Mouse (Mus musculus): ENCODE measurements at regions not wholly inside any gene's neighbourhood (a gene's known extent, or its start where the extent isn't known, plus 50 kb on each side); places are given as distances from the start of the nearest gene placed in this dataset.

DNA sequence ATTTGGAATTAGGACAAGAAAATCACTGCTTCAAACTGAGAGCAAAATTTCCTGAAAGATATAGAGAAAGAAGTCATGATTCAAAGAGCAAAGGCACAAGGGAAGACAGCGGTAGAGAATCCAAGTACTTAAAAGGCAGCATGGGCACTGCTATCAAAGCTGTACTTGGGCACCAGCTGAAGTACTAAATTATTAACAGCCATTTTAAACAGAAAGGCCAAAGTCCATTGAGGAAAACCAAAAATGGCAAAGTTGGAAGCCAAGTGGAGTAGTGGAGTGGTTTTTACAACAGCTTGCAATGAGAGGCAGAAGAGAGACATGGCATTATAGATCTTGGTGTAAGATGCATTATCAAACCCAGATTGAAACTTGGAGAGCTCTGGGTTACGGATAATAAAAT, 291.8 kb upstream of the Mpdz start:
- Histone ChIP-seq H3K36me3 (no peaks in the 10 kb centered on the region), H3K4me1 (no peaks in the 10 kb centered on the region), H3K27me3 (no peaks in the 10 kb centered on the region), H3K9me3 (no peaks in the 10 kb centered on the region), H3K4me3 (no peak overlapping the region), H3K27ac (no peak overlapping the region), H3K9ac (no peak overlapping the region), H3K4me2 (no peak overlapping the region)
- ATAC-seq (ENCODE audit: insufficient number of reproducible peaks, insufficient read depth, low FRiP score, low TSS enrichment, low read depth): no peak
- WGBS: 94% methylated on average over 2 of the region's 2 CpGs

GRCm38 (mm10) chr4:81730386-81730785, 287.8 kb upstream of the Mpdz start:
- no peaks in the 10 kb centered on the region for H3K9me3 ChIP-seq
- no peak overlapping the region for H3K4me3 ChIP-seq
- no peak overlapping the region for H3K9ac ChIP-seq
- no peaks in the 10 kb centered on the region for H3K27me3 ChIP-seq
- no peak overlapping the region for H3K27ac ChIP-seq
- 80% methylated on average over 2 of the region's 2 CpGs for WGBS
- ATAC-seq (ENCODE audit: insufficient number of reproducible peaks, insufficient read depth, low FRiP score, low TSS enrichment, low read depth): no peak
- no peak overlapping the region for H3K4me2 ChIP-seq
- no peaks in the 10 kb centered on the region for H3K36me3 ChIP-seq
- peaks cover 3% of the 10 kb centered on the region; the same call in 1 of the 2 replicates for H3K4me1 ChIP-seq

DNA sequence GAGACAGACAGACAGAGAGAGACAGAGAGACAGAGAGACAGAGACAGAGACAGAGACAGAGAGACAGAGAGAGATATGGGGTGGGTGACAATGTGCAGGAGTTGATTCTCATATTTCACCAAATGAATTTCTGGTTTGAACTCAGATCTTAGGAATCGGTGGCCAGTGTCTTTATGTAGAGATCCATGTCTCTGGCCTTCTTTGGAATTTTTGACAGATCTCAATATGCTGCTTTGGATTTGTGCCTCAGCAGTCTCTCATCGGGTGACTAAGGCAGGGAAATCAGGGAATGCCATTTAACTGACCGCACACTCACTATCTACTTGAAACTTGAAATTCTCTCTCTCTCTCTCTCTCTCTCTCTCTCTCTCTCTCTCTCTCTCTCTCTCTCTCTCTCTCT, 286.3 kb upstream of the Mpdz start:
- Histone ChIP-seq H3K4me3 (no peak overlapping the region), H3K27ac (no peak overlapping the region), H3K4me2 (no peak overlapping the region), H3K4me1 (peaks cover 3% of the 10 kb centered on the region; the same call in 1 of the 2 replicates), H3K9me3 (no peaks in the 10 kb centered on the region), H3K9ac (no peak overlapping the region), H3K27me3 (no peaks in the 10 kb centered on the region), H3K36me3 (no peaks in the 10 kb centered on the region)
- WGBS: 62% methylated on average over 3 of the region's 3 CpGs
- ATAC-seq (ENCODE audit: insufficient number of reproducible peaks, insufficient read depth, low FRiP score, low TSS enrichment, low read depth): no peak

DNA sequence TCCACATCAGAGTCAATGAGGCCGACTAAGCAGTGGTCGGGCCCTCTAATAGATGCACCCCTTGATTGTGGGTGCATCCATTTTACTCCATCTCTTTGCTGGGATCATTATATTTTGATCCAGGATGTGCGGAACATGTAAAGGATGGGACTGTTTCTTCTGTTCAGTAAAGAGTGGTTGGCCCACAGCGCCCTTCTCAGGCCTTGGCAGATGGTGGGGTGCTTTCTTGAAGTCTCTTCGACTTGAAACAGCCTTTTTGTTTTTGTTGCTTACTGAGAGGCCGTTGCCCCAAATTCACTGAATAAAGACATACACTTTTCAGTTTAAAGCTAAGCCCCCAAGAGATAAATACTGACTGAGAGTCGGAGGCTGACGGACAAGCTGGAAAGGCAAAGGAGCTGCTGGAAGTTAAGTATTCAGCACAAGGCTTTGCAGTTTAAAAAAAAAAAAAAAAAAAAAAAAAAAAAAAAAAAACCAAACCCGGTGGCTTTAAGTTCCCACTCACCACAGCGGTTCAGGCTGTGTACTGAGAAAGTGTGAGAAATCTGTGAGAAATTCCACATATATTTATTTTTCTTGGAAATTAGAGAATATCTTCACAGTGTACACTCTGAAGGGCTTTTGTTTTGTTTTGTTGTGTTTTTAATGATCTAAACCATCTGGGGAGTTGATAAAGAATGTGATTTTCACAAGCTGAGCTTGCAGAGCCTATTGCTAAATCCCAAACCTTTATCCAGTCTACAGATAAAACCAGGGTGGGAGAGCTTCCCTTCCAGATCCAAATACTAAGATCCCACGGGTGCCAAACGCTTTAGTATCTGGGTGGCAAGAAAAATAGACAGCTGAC, 285.3 kb upstream of the Mpdz start:
- no peak overlapping the region for H3K27ac ChIP-seq
- H3K4me1 ChIP-seq: peaks cover 3% of the 10 kb centered on the region; the same call in 1 of the 2 replicates
- H3K9ac ChIP-seq: no peak overlapping the region
- no peak overlapping the region for H3K4me3 ChIP-seq
- H3K36me3 ChIP-seq: no peaks in the 10 kb centered on the region
- no peaks in the 10 kb centered on the region for H3K9me3 ChIP-seq
- WGBS: 48% methylated on average over 12 of the region's 12 CpGs
- H3K4me2 ChIP-seq: no peak overlapping the region
- ATAC-seq (ENCODE audit: insufficient number of reproducible peaks, insufficient read depth, low FRiP score, low TSS enrichment, low read depth): no peak
- H3K27me3 ChIP-seq: no peaks in the 10 kb centered on the region

DNA sequence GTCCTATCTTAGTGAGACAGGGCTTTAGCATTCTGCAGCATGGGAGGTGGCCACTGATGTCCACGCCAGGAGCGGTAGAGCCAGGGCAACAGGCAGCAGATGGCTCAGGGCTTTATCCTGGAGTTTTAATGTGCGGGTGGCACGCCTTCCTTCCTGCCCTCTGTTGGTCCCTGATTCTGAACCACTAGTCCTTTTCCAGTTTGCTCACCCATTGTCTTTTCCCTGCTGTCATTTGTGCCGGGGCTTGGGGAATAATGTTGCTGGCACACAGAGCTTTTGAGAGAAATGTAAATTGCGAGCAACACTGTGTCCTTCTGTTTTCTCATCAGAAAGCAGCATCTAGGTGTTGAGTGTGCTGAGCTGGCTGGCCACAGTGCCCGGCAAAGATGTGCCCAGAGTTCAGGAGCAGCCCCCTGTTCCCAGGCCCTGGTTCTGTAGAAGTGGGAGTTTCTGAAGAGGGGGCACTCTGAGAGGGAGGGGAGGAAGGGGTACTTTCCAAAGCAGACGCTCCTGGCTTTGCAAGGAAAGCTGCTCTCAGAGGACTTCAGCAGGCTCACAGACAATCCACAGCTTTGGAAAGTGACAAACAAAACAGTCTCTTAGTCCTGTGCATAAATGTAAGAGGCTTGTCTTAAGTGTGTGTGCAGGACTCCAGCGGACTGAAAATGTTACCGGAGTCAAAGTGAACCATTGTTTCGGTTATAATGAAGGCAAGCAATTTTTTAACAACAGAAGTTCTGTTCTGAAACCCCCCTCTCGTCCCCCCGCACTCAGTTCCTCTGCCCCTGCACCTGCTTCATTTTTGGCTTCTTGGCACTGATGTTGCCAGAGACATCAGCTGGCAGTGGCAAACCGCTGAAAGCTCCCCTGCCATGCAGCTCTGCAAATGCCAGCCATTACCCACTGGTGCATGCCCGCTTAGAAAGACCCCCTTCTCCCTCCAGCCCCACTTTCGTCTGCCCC, 284.4 kb upstream of the Mpdz start:
- H3K4me1 ChIP-seq: peaks cover 3% of the 10 kb centered on the region; the same call in 1 of the 2 replicates
- WGBS: 65% methylated on average over 16 of the region's 16 CpGs
- H3K36me3 ChIP-seq: no peaks in the 10 kb centered on the region
- no peak overlapping the region for H3K27ac ChIP-seq
- no peak for ATAC-seq (ENCODE audit: insufficient number of reproducible peaks, insufficient read depth, low FRiP score, low TSS enrichment, low read depth)
- H3K27me3 ChIP-seq: no peaks in the 10 kb centered on the region
- H3K4me2 ChIP-seq: no peak overlapping the region
- H3K9me3 ChIP-seq: no peaks in the 10 kb centered on the region
- no peak overlapping the region for H3K4me3 ChIP-seq
- no peak overlapping the region for H3K9ac ChIP-seq

GRCm38 (mm10) chr4:81724751-81725150, 282.1 kb upstream of the Mpdz start:
- 97% methylated on average over 2 of the region's 2 CpGs for WGBS
- peaks cover 3% of the 10 kb centered on the region; the same call in 1 of the 2 replicates for H3K4me1 ChIP-seq
- H3K27me3 ChIP-seq: no peaks in the 10 kb centered on the region
- H3K9ac ChIP-seq: no peak overlapping the region
- no peaks in the 10 kb centered on the region for H3K9me3 ChIP-seq
- no peak overlapping the region for H3K4me2 ChIP-seq
- no peak for ATAC-seq (ENCODE audit: insufficient number of reproducible peaks, insufficient read depth, low FRiP score, low TSS enrichment, low read depth)
- no peaks in the 10 kb centered on the region for H3K36me3 ChIP-seq
- no peak overlapping the region for H3K27ac ChIP-seq
- H3K4me3 ChIP-seq: no peak overlapping the region

- H3K27me3 ChIP-seq: no peaks in the 10 kb centered on the region
- no peak overlapping the region for H3K27ac ChIP-seq
- 58% methylated on average over 1 of the region's 1 CpGs for WGBS
- no peaks in the 10 kb centered on the region for H3K36me3 ChIP-seq
- H3K4me2 ChIP-seq: no peak overlapping the region
- H3K4me3 ChIP-seq: no peak overlapping the region
- no peak for ATAC-seq (ENCODE audit: insufficient number of reproducible peaks, insufficient read depth, low FRiP score, low TSS enrichment, low read depth)
- 0 out of 2 replicates have a peak, but pooled peaks cover 5% of the 10 kb centered on the region for H3K4me1 ChIP-seq
- H3K9me3 ChIP-seq: no peaks in the 10 kb centered on the region
- no peak overlapping the region for H3K9ac ChIP-seq
Observed at GRCm38 (mm10) chr4:81712378-81712777, 269.8 kb upstream of the Mpdz start.

GRCm38 (mm10) chr4:81695182-81695581, 252.6 kb upstream of the Mpdz start:
- H3K9ac ChIP-seq: no peak overlapping the region
- no peaks in the 10 kb centered on the region for H3K9me3 ChIP-seq
- no peaks in the 10 kb centered on the region for H3K27me3 ChIP-seq
- no peak overlapping the region for H3K4me3 ChIP-seq
- ATAC-seq (ENCODE audit: insufficient number of reproducible peaks, insufficient read depth, low FRiP score, low TSS enrichment, low read depth): no peak
- no peak overlapping the region for H3K27ac ChIP-seq
- no peaks in the 10 kb centered on the region for H3K36me3 ChIP-seq
- no peaks in the 10 kb centered on the region for H3K4me1 ChIP-seq
- no peak overlapping the region for H3K4me2 ChIP-seq

DNA sequence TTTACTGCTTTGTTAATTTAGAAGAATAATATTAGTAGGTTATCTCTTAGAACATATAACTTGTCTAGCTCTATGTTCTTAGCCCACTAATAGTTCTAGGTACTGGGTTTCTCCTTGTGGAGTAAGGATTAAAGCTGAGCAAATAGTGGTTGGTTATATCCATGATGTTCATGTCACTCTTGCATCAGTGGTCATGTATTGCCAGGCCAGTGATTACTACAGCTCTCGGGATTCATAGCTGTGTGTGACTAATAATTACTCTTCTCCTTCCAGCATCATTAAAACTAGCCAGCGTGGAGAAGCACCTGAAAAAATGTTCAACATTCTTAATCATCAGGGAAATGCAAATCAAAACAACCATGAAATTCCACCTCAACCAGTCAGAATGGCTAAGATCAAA, 234.6 kb upstream of the Mpdz start:
- Histone ChIP-seq H3K27me3 (no peaks in the 10 kb centered on the region), H3K4me1 (no peaks in the 10 kb centered on the region), H3K4me2 (no peak overlapping the region), H3K9me3 (no peaks in the 10 kb centered on the region), H3K36me3 (no peaks in the 10 kb centered on the region), H3K9ac (no peak overlapping the region), H3K4me3 (no peak overlapping the region), H3K27ac (no peak overlapping the region)
- no peak for ATAC-seq (ENCODE audit: insufficient number of reproducible peaks, insufficient read depth, low FRiP score, low TSS enrichment, low read depth)
- WGBS: 83% methylated on average over 2 of the region's 2 CpGs

GRCm38 (mm10) chr4:81674871-81675270, 232.3 kb upstream of the Mpdz start:
- Histone ChIP-seq H3K36me3 (no peaks in the 10 kb centered on the region), H3K9ac (no peak overlapping the region), H3K4me3 (no peak overlapping the region), H3K4me2 (no peak overlapping the region), H3K27me3 (no peaks in the 10 kb centered on the region), H3K27ac (no peak overlapping the region), H3K4me1 (no peaks in the 10 kb centered on the region), H3K9me3 (no peaks in the 10 kb centered on the region)
- no peak for ATAC-seq (ENCODE audit: insufficient number of reproducible peaks, insufficient read depth, low FRiP score, low TSS enrichment, low read depth)
- 75% methylated on average over 2 of the region's 2 CpGs for WGBS

GRCm38 (mm10) chr4:81673398-81674265, 231.0 kb upstream of the Mpdz start:
- Histone ChIP-seq H3K4me3 (no peak overlapping the region), H3K4me1 (0 out of 2 replicates have a peak, but pooled peaks cover 5% of the 10 kb centered on the region), H3K9ac (no peak overlapping the region), H3K27ac (no peak overlapping the region), H3K9me3 (no peaks in the 10 kb centered on the region), H3K27me3 (no peaks in the 10 kb centered on the region), H3K36me3 (no peaks in the 10 kb centered on the region), H3K4me2 (no peak overlapping the region)
- WGBS: 70% methylated on average over 4 of the region's 4 CpGs
- ATAC-seq (ENCODE audit: insufficient number of reproducible peaks, insufficient read depth, low FRiP score, low TSS enrichment, low read depth): no peak
